Mouse (Mus musculus) hindbrain, postnatal 0 days (tissue): ENCODE measurements at regions not wholly inside any gene's neighbourhood (a gene's known extent, or its start where the extent isn't known, plus 50 kb on each side); places are given as distances from the start of the nearest gene placed in this dataset.

Experiments
- ATAC-seq: fragments of 200-750 bp; cut with Nextera tagmentation; 2 replicates; pipeline ENCODE4 v1.8.0; 2017; ENCODE audit warnings: mild to moderate bottlenecking, moderate TSS enrichment, moderate library complexity
- DNase-seq: peaks from one replicate; pipeline ENCODE4 v3.0.0-alpha.2; 2015; ENCODE audit warnings: low spot score
- H3K27ac ChIP-seq: fragments of 300-500 bp; sonication (generic); 2 replicates; pipeline ENCODE4 v1.5.1; 2014; ENCODE audit warnings: mild to moderate bottlenecking
- H3K27me3 ChIP-seq: fragments of 300-500 bp; sonication (generic); 2 replicates; pipeline ENCODE4 v1.6.1; 2014; ENCODE audit warnings: low read length, mixed read lengths; ENCODE audit not compliant: insufficient read depth
- H3K36me3 ChIP-seq: fragments of 300-500 bp; sonication (generic); 2 replicates; pipeline ENCODE4 v1.6.1; 2014; ENCODE audit warnings: low read length, mixed read lengths; ENCODE audit not compliant: insufficient read depth
- H3K4me1 ChIP-seq: fragments of 300-500 bp; sonication (generic); 2 replicates; pipeline ENCODE4 v1.6.1; 2014; ENCODE audit warnings: antibody characterized with exemption, low read length, mixed read lengths; ENCODE audit not compliant: insufficient read depth
- H3K4me2 ChIP-seq: fragments of 300-500 bp; sonication (generic); 2 replicates; pipeline ENCODE4 v1.6.1; 2014; ENCODE audit warnings: low read depth, mild to moderate bottlenecking, low read length, moderate library complexity, mixed read lengths
- H3K4me3 ChIP-seq: fragments of 300-500 bp; sonication (generic); 2 replicates; pipeline ENCODE4 v1.5.1; 2014; ENCODE audit warnings: low read length
- H3K9ac ChIP-seq: fragments of 300-500 bp; sonication (generic); replicated peaks from 2 replicates; pipeline ENCODE4 v1.6.1; 2014; ENCODE audit warnings: mild to moderate bottlenecking, low read length, moderate library complexity, mixed read lengths
- H3K9me3 ChIP-seq: fragments of 300-500 bp; sonication (generic); 2 replicates; pipeline ENCODE4 v1.6.1; 2016; ENCODE audit warnings: low read length, mixed read lengths
- CTCF ChIP-seq: IDR thresholded peaks from 2 replicates; pipeline ENCODE4 v1.5.1; 2016; ENCODE audit warnings: antibody characterized with exemption, control low read depth, low read depth
- WGBS: fragments of 180-500 bp; shearing (Covaris S2); extraction: QIAGEN DNeasy Blood & Tissue Kit; methylation state at CpG from one replicate; pipeline ENCODE4 v1.1.7; 2014; 5-methylcytosine and 5-hydroxymethylcytosine counted together

DNA sequence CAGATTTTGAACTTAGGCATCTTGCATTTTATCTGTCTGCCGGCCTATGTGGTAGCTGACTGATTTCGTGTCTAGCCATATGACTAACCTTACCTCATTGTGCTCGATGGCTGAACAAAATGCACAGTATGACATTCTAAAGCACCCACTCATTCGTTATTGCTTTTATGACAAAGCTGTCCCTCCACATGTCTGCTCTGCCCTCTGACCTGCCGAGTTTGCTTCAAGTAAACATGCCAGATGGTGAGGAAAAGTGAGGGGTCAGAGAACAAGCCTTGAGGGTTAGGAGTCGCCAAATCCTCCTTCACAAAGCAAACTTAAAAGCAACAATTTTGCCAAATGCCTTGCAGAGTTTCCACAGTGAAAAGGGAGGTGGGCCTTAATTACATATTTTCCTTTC, 196.0 kb upstream of the Elavl2 start:
- no peaks in the 10 kb centered on the region for H3K36me3 ChIP-seq
- H3K4me2 ChIP-seq, result no peak overlapping the region
- DNase-seq (no peak), ATAC-seq (no peak)
- H3K27me3 ChIP-seq, result no peaks in the 10 kb centered on the region
- no peak overlapping the region for H3K9ac ChIP-seq
- H3K27ac ChIP-seq, result no peak overlapping the region
- no peaks in the 10 kb centered on the region for H3K4me1 ChIP-seq
- no peak overlapping the region for H3K4me3 ChIP-seq
- 45% methylated on average over 6 of the region's 6 CpGs for WGBS
- H3K9me3 ChIP-seq, result no peaks in the 10 kb centered on the region
- no peak for TF ChIP-seq CTCF

- Histone ChIP-seq H3K4me3 (no peak overlapping the region), H3K27ac (no peak overlapping the region), H3K4me2 (no peak overlapping the region), H3K36me3 (no peaks in the 10 kb centered on the region), H3K4me1 (no peaks in the 10 kb centered on the region), H3K9me3 (no peaks in the 10 kb centered on the region), H3K9ac (no peak overlapping the region), H3K27me3 (no peaks in the 10 kb centered on the region)
- no peak for ATAC-seq
- no peak for TF ChIP-seq CTCF
- 48% methylated on average over 8 of the region's 8 CpGs for WGBS
- DNase-seq, result peak; percentile 10
Measured at GRCm38 (mm10) chr4:91595766-91596165, 195.2 kb upstream of the Elavl2 start.

DNA sequence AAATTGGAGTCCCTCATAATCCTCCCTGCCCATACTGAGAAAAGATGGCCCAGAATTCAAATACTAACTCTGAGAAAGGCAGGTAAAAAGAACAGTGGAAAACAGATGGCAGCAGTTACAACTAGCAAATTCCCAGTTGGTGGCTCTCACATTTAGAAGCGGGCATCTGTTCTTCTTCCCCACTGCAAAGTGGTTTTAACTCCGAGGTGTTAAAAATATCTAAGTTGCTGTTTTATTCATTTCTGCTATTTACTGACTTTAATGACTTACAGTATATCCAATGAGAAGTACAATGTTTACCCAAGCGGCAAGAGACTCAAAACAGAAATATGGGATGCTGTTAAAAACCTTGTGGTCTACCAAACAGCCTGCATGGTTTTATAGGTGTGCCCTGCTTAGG, 189.2 kb upstream of the Elavl2 start:
- TF ChIP-seq CTCF, result no peak
- no peak overlapping the region for H3K4me3 ChIP-seq
- H3K27ac ChIP-seq, result no peak overlapping the region
- ATAC-seq, result no peak
- H3K4me2 ChIP-seq, result no peak overlapping the region
- no peaks in the 10 kb centered on the region for H3K36me3 ChIP-seq
- H3K4me1 ChIP-seq, result no peaks in the 10 kb centered on the region
- 71% methylated on average over 3 of the region's 3 CpGs for WGBS
- H3K9me3 ChIP-seq, result no peaks in the 10 kb centered on the region
- H3K9ac ChIP-seq, result no peak overlapping the region
- H3K27me3 ChIP-seq, result no peaks in the 10 kb centered on the region
- DNase-seq, result peak; percentile 28

GRCm38 (mm10) chr4:91587541-91588059, 187.0 kb upstream of the Elavl2 start:
- DNase-seq (no peak), ATAC-seq (no peak)
- no peaks in the 10 kb centered on the region for H3K9me3 ChIP-seq
- no peak overlapping the region for H3K4me2 ChIP-seq
- H3K36me3 ChIP-seq, result no peaks in the 10 kb centered on the region
- no peaks in the 10 kb centered on the region for H3K4me1 ChIP-seq
- H3K27ac ChIP-seq, result no peak overlapping the region
- no peak overlapping the region for H3K4me3 ChIP-seq
- no peak for TF ChIP-seq CTCF
- WGBS, result 81% methylated on average over 1 of the region's 1 CpGs
- H3K9ac ChIP-seq, result no peak overlapping the region
- no peaks in the 10 kb centered on the region for H3K27me3 ChIP-seq

DNA sequence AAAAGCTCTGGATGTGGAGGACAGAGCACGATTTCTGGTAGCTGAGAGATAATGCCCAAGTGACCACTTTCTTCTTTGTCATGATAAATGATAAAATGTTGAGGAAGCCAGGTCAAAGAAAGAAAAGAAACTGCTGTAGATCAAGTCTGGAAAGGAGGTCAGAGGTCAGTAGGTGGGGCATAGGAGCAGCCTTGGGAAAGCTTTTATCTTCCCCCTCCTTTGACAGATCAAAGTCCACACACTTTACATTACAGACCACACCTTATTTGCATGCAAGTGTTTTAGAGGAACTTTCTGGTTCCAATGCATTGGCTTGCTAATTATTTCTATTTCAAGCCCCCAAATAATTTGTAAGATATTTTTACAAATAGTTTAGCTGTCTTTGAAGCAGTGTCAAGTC, 182.4 kb upstream of the Elavl2 start:
- no peaks in the 10 kb centered on the region for H3K9me3 ChIP-seq
- TF ChIP-seq CTCF, result no peak
- no peak overlapping the region for H3K4me3 ChIP-seq
- no peaks in the 10 kb centered on the region for H3K27me3 ChIP-seq
- DNase-seq (no peak), ATAC-seq (no peak)
- H3K4me2 ChIP-seq, result no peak overlapping the region
- no peak overlapping the region for H3K27ac ChIP-seq
- H3K9ac ChIP-seq, result no peak overlapping the region
- no peaks in the 10 kb centered on the region for H3K36me3 ChIP-seq
- WGBS, result 68% methylated on average over 1 of the region's 1 CpGs
- H3K4me1 ChIP-seq, result no peaks in the 10 kb centered on the region

DNA sequence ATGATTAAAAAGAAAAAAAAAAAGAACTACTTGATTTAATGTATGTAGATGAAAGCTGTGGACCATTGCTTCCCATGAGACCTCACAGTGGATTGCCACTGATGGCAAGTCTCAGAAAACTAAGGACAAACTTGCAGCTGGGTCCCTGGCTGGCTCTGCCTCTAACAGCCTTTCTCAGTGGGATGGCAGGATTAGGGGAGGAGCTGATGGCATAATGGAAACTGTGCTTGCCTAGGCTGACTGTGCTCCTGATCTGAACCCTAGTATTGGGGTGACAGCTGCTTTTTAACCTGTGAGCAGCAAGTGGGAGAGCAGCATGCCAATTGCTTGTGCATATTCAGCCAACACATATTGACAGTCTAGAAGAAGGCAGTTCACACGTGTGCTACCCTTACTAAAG, 156.9 kb upstream of the Elavl2 start:
- no peak overlapping the region for H3K9ac ChIP-seq
- ATAC-seq (peak; percentile 84), DNase-seq (peak; percentile 65)
- H3K4me3 ChIP-seq, result no peak overlapping the region
- H3K4me2 ChIP-seq, result no peak overlapping the region
- no peaks in the 10 kb centered on the region for H3K27me3 ChIP-seq
- H3K27ac ChIP-seq, result no peak overlapping the region
- no peaks in the 10 kb centered on the region for H3K9me3 ChIP-seq
- TF ChIP-seq CTCF, result no peak
- peaks cover 4% of the 10 kb centered on the region; the same call in 1 of the 2 replicates for H3K4me1 ChIP-seq
- 24% methylated on average over 1 of the region's 1 CpGs for WGBS
- no peaks in the 10 kb centered on the region for H3K36me3 ChIP-seq

GRCm38 (mm10) chr4:91556959-91557358, 156.4 kb upstream of the Elavl2 start:
- no peaks in the 10 kb centered on the region for H3K36me3 ChIP-seq
- H3K9me3 ChIP-seq, result no peaks in the 10 kb centered on the region
- H3K9ac ChIP-seq, result no peak overlapping the region
- DNase-seq (peak; percentile 4), ATAC-seq (0 out of 2 replicates have a peak, but pooled peaks have one; percentile 15)
- H3K27me3 ChIP-seq, result no peaks in the 10 kb centered on the region
- no peak overlapping the region for H3K4me2 ChIP-seq
- WGBS, result 48% methylated on average over 4 of the region's 4 CpGs
- TF ChIP-seq CTCF, result no peak
- no peak overlapping the region for H3K27ac ChIP-seq
- peaks cover 4% of the 10 kb centered on the region; the same call in 1 of the 2 replicates for H3K4me1 ChIP-seq
- H3K4me3 ChIP-seq, result no peak overlapping the region
